Mouse (Mus musculus): ENCODE measurements around the gene Vmn1r103. TPM values are rescaled to one million over a fixed set of nuclear protein-coding genes. Genes with fewer than 3 reads are reported as not detected.
"Not testable (repeated sequence)": the region's sequence is repeated elsewhere in the genome, so short reads cannot be mapped to it uniquely, and the experiment has no call there.

The Vmn1r103 gene
- total RNA-seq (2022), result not detected

GRCm38 (mm10) chr7:20510434-20510833, at the start of gene Vmn1r103:
Gene Vmn1r103, minus strand, starts transcription at chr7:20510534.
- not testable (repeated sequence) for DNase-seq (ENCODE audit: low spot score in 2 of 2)

GRCm38 (mm10) chr7:20545657-20546056, 35.3 kb upstream of the Vmn1r103 start, which contains the start of gene Gm5726:
Gene Gm5726, minus strand, starts transcription at chr7:20545757.
- DNase-seq (ENCODE audit: low spot score in 2 of 2), result not testable (repeated sequence)

GRCm38 (mm10) chr7:20533537-20533936, 23.2 kb upstream of the Vmn1r103 start, which contains the start of gene Vmn1r104:
Gene Vmn1r104, plus strand, starts transcription at chr7:20533837.
- not testable (repeated sequence) for DNase-seq (ENCODE audit: low spot score in 2 of 2)

- DNase-seq (ENCODE audit: low spot score in 2 of 2), result not testable (repeated sequence)
Observed at GRCm38 (mm10) chr7:20474825-20475224, 35.5 kb downstream of the Vmn1r103 start, which contains the start of gene Gm10670. Gene Gm10670, minus strand, starts transcription at chr7:20474925.

Other genes starting within 250 kb of the Vmn1r103 start
- gene Gm5890, start 247.7 kb downstream of the Vmn1r103 start, total RNA-seq (2022), result not detected
- gene Gm4133, start 176.5 kb downstream of the Vmn1r103 start, total RNA-seq (2022), result not detected
- gene Gm5728, start 135.1 kb downstream of the Vmn1r103 start, total RNA-seq (2022), result not detected
- not detected for gene Vmn1r100, start 92.6 kb downstream of the Vmn1r103 start, total RNA-seq (2022)
- gene Vmn1r101, start 67.9 kb downstream of the Vmn1r103 start, total RNA-seq (2022), result not detected
- gene Gm10670, start 35.6 kb downstream of the Vmn1r103 start, total RNA-seq (2022), result not detected
- not detected for gene Vmn1r104, start 23.3 kb upstream of the Vmn1r103 start, total RNA-seq (2022)
- gene Gm5726, start 35.2 kb upstream of the Vmn1r103 start, total RNA-seq (2022), result not detected
- not detected for gene Gm4141, start 65.7 kb upstream of the Vmn1r103 start, total RNA-seq (2022)
- gene Gm4513, start 88.5 kb upstream of the Vmn1r103 start, total RNA-seq (2022), result not detected
- not detected for gene Vmn1r107, start 158.4 kb upstream of the Vmn1r103 start, total RNA-seq (2022)
- not detected for gene Vmn1r111, start 192.7 kb upstream of the Vmn1r103 start, total RNA-seq (2022)
- gene Gm10668, start 220.1 kb upstream of the Vmn1r103 start, total RNA-seq (2022), result not detected

All from gastrocnemius, adult 8-10 months (tissue).